8 mouse cellular contexts compared by ENCODE assay signal in the genomic region with DNA sequence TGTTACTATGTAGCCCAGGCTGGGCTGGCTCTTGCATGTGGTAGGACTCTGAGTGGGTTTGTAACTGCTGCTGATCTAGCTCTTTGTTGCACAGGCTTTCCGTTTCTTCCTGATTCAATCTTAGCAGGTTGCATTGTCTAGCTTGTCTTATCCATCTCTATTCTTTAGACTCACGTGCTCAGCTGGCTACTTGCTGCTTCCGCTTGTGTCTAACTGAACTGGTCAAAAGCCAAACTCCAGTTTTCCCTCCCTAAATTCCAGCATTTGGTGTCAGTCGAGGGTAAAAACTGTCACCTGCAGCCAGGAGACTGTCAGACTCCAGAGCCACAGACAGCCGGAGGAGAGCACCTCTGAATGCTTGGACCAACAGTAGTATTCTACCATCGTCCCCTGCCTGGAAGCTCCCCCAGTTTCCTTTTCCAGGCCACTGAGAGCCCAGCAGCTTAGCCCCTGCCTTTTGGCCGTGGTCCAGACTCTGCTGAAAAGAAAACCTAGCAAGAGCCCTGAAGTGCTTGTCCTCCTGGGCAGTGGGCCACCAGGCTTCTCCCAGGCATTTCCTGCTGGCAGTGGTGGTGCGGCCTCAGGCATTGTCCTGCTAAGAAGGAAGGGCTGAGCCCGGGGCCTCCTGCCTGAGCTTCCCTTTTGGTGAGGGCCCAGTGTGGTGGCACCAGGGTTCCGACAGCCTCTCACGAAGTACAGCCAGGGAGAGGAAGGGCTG. TPM values are rescaled to one million over a fixed set of nuclear protein-coding genes. Genes with fewer than 3 reads are reported as not detected.
DNase-seq lines count a peak whose midpoint lies in the region; ATAC-seq lines count a peak whose summit lies in the region.
"Had no signal": no experiment of that assay in that cellular context is flagged by ENCODE, and none has a peak within 500 bp of the region (broad histone marks: within the 10 kb centered on the region; RNA-seq: fewer than 3 reads in every experiment).

No protein-coding gene starts in this region.

- H3K9me3 ChIP-seq in intestine, embryonic 15.5 days = no peaks in the 10 kb centered on the region
- H3K9me3 ChIP-seq in midbrain, embryonic 10.5 days (replicated peaks) = peaks cover 30% of the 10 kb centered on the region; the same call in 1 of the 2 replicates

- H3K27me3 ChIP-seq in intestine, embryonic 15.5 days (replicated peaks) = no peaks in the 10 kb centered on the region
- H3K27me3 ChIP-seq in midbrain, embryonic 10.5 days (ENCODE audit: low read depth, poor library complexity, severe bottlenecking) = peaks cover 9% of the 10 kb centered on the region

- H3K4me2 ChIP-seq in intestine, embryonic 15.5 days (replicated peaks) = no peak overlapping the region

- WGBS in intestine, embryonic 15.5 days = 40% methylated on average over 11 of the region's 11 CpGs
- 43% methylated on average over 11 of the region's 11 CpGs for WGBS in midbrain, embryonic 10.5 days

- peak overlapping the region; percentile 37 for H3K27ac ChIP-seq in intestine, embryonic 15.5 days
- H3K27ac ChIP-seq in midbrain, embryonic 10.5 days (replicated peaks) = 0 out of 2 replicates have a peak overlapping the region, but pooled peaks have one; percentile 24

- H3K9ac ChIP-seq in intestine, embryonic 15.5 days = no peak overlapping the region

- H3K36me3 ChIP-seq in intestine, embryonic 15.5 days = no peaks in the 10 kb centered on the region
- H3K36me3 ChIP-seq in midbrain, embryonic 10.5 days = peaks cover 31% of the 10 kb centered on the region

- no peak for ATAC-seq in intestine, embryonic 15.5 days

- H3K4me3 ChIP-seq in intestine, embryonic 15.5 days (replicated peaks) = no peak overlapping the region
- H3K4me3 ChIP-seq in midbrain, embryonic 10.5 days = no peak overlapping the region
- H3K4me3 ChIP-seq: erythroblast, embryonic 14.5 days had no signal

- peak; percentile 87 for DNase-seq in adrenal gland, postnatal 14 days
- DNase-seq in cerebellum, postnatal 36 days = peak; percentile 35 to 47
- peak; percentile 61 to 79 for DNase-seq in gastrocnemius, postnatal 36 days
- DNase-seq in left cerebral cortex, adult 9 months (ENCODE audit: low spot score in 2 of 2) = peak; percentile 26 to 65
- no peak for DNase-seq in midbrain, embryonic 10.5 days (ENCODE audit: low spot score)
- peak; percentile 80 for DNase-seq in testis, postnatal 10 days (ENCODE audit: low spot score)

- intact Hi-C loops in gastrocnemius, postnatal 36 days (cut with DNase I) = no loop called here

- H3K4me1 ChIP-seq in intestine, embryonic 15.5 days (replicated peaks) = peaks cover 19% of the 10 kb centered on the region; the same call in 1 of the 2 replicates
- H3K4me1 ChIP-seq in midbrain, embryonic 10.5 days = peaks cover 25% of the 10 kb centered on the region

RNA-seq across cellular contexts. Expression of gene Tmem44, which starts 2.1 kb away (rescaled TPM):
- 6.0 and 9.1 TPM in 2 replicates for total RNA-seq in adrenal gland, postnatal 14 days (2021)
- 1 to 10 TPM; 1.8 to 2.5 TPM for total RNA-seq in gastrocnemius, postnatal 36 days (2021)
- polyA plus RNA-seq in intestine, embryonic 15.5 days (2015; fragmentation: Nextera tagmentation; extraction: Ambion mirVana) = 9.1 and 10.0 TPM in 2 replicates
- 21.6 and 33.2 TPM in 2 replicates for polyA plus RNA-seq in midbrain, embryonic 10.5 days (2016; fragmentation: Nextera tagmentation; extraction: Ambion mirVana)

RNA-seq across cellular contexts. Expression of gene Lsg1, which starts 34.6 kb away (rescaled TPM):
- total RNA-seq in adrenal gland, postnatal 14 days (2021) = 31.0 and 33.2 TPM in 2 replicates
- total RNA-seq in gastrocnemius, postnatal 36 days (2021) = 10 to 100 TPM; 17.5 to 20.2 TPM
- polyA plus RNA-seq in intestine, embryonic 15.5 days (2015; fragmentation: Nextera tagmentation; extraction: Ambion mirVana) = 55.2 and 57.3 TPM in 2 replicates
- polyA plus RNA-seq in midbrain, embryonic 10.5 days (2016; fragmentation: Nextera tagmentation; extraction: Ambion mirVana) = 82.3 and 86.2 TPM in 2 replicates

RNA-seq across cellular contexts. Expression of gene Fam43a, which starts 46.7 kb away (rescaled TPM):
- total RNA-seq in adrenal gland, postnatal 14 days (2021) = 33.6 and 48.4 TPM in 2 replicates
- total RNA-seq in gastrocnemius, postnatal 36 days (2021) = 1 to 10 TPM; 5.4 to 6.3 TPM
- polyA plus RNA-seq in intestine, embryonic 15.5 days (2015; fragmentation: Nextera tagmentation; extraction: Ambion mirVana) = 12.1 and 12.5 TPM in 2 replicates
- polyA plus RNA-seq in midbrain, embryonic 10.5 days (2016; fragmentation: Nextera tagmentation; extraction: Ambion mirVana) = 11.4 TPM in 2 replicates
